Mouse (Mus musculus): Measurements from ENCODE around the gene Idi1. TPM values are rescaled to one million over a fixed set of nuclear protein-coding genes. Genes with fewer than 3 reads are reported as not detected.
A peak's percentile ranks its signal among the peaks of the same experiment; 100 is the strongest.
"Not testable (repeated sequence)": the region's sequence is repeated elsewhere in the genome, so short reads cannot be mapped to it uniquely, and the experiment has no call there.

The Idi1 gene
- total RNA-seq (2021) = 10 to 100 TPM; 35.7 to 40.8 TPM

DNA sequence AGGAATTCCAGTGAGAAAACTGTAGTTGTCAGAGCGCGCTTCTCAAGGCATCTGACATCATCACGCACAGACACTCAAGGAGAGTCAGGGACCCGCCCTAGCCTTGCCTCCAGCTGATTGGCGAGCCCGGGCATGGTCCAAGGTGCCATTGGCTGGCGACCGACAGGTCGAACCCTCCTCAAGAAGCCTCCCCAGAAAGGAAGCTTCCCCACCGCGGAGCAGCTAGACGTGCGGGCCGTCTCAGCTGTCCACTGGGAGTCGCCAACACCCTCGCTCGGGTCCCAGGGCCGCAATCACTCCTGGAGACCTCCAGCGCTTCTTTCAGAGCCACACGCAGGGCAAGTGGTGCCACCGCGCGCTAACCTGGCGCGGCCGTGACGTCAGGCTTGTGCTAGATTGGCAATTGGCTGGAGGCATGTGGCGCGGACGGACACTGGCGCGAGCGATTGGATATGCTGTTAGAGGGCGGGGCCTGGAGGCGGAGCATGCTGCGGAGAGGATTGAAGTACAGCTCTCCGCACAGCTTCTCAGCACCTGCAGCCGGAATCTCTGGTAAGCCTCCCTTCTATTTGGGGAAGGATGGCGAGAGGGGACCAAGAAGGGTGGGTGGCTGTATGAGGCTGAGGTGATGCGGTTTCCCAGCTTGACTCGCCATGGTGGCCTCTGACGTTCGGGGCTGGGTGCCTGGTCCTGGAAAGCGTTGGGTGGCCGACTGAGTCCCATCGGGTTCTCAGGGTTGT is at the start of gene Idi1:
Gene Idi1 (plus strand): TSS at position 57 of the 740 bp plus-strand sequence.
- peak; percentile 97 to 98 for DNase-seq

DNA sequence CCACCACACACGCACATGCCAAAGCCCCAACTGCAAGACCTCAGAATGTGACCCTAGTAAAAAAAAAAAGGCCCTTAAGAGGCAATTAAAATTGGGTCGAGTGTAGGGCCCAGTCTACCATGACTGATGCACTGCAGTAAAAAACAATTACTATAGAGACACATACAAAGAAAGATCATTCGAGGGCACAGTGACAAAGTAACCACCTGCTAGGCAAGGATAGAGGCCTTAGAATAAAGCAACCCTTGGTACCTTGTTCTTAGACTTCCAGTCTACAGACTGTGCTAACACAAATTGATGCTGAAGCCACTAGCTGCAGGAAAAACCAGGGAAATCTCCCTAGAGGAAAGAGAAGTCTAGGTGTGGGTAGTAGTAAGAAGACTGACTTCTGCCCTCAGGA is 46.9 kb upstream of the Idi1 start:
- no peak for DNase-seq

DNA sequence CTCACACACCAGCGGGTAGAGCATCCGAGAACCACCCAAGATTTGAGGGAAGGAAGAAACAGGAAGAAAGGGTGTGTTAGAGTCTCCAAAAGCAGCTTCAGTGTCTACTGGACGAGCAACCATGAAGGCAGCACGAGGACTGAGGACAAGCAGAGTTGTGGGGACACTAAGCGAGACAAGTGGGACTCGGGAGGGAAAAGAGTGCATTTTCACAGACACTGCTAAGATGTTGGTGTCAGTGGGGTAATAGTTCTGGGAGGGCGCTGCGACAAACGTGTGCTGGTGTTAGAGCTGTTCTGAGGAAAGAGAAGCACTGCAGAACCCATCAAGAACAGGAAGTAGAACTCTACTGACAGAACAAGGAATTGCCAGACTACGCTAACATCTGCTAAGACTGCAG is 46.2 kb upstream of the Idi1 start:
- no peak for DNase-seq

DNA sequence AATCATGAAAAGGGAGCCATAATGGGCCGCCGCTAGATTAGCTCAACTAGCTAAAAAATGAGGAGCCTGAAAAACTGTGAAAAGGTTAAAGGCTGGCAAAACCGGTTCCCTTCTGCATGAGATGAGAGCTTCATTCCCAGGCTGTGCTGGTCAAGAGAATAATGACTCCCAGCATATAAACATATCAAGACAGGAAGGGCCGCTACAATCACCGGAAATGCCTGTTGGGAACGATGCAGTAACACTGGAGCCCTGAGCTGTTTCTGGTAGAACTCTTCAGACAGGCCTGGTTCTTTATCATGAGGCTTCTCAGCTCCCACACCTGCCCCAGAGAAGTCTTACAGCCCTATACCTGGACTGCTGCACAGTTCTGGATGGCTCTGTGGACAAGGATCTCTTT is 45.4 kb upstream of the Idi1 start:
- no peak for DNase-seq

DNA sequence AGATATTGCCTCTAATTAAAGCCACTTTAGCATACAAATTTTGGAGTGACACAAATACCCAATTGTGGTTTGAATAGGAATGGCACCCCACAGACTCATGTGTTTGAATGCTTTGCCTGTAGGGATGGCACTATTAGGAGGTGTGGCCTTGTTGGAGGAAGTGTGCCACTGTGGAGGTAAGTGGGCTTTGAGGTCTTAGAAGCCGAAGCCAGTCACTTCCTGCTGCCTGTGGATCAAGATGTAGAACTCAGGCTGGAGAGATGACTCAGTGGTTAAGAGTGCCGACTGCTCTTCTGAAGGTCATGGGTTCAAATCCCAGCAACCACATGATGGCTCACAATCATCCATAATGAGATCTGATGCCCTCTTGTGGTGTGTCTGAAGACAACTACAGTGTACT is 44.4 kb upstream of the Idi1 start:
- DNase-seq = no peak

DNA sequence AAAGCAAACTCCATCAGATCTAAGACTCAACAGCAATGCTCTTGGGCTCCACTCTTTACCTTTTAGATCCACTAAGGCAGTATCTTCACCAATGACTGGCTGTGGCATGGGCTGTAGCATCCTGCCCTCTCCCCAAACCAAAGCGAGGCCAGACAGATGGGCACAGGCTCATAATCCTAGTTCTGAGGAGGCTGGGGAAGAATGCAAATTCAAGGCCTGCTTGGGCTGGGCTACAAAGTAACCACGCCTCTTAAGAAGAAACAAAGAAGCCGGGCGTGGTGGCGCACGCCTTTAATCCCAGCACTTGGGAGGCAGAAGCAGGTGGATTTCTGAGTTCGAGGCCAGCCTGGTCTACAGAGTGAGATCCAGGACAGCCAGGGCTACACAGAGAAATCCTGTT is 43.5 kb upstream of the Idi1 start:
- not testable (repeated sequence) for DNase-seq

DNA sequence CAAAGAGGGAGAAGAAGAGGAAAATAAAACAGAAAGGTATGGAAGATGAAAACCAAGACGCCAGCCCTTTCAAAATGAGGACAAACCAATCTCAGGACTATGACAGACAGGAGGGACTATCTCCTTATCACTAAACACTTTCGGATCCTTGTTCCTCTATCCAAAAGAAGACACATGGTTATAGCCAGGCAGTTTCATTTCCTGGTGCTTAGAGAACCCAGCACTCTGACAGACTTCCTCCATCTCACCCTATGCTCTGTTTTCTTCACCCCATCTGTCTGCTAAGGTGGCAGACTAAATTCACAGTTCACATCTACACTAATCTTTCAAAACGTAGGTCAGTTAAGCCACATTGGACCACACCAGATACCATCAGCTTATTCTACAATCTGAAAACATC is 43.0 kb upstream of the Idi1 start:
- no peak for DNase-seq

DNA sequence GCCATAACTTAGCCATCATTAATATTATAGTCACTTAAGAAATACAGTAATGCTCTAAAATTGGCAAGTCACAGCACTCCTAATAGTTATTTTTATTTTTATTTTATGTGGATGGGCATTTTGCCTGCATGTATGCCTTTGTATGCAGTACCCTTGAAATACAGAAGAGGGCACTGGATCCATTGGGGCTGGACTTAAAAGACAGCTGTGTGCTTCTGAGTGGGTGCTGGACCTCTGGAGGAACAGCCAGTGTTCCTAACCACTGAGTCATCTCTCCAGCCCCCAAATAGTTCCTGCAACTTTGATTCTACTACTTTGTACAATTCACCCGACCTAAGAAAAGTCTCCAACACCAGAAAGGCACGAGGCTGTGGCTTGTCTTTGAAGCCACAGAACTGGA is 37.6 kb upstream of the Idi1 start:
- DNase-seq = no peak

DNA sequence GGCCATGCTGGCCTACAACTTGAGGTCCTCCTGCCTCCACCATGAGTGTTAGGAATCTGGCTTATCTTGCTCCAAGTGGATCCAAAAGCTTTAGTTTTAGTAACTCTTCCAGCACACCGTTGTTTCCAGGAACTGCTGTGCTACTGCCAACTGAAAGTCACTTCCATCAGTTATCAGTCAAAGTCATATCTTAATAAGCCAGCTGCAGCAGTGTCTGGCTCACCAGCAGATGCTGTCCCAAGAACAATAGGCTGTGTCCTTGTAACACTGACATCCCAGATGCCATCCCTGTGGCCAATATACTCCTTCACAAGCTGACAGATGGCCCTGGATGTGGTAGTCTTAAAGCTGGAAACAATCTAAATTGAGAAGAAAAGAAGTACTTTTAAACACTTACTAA is 36.0 kb upstream of the Idi1 start:
- no peak for DNase-seq

DNA sequence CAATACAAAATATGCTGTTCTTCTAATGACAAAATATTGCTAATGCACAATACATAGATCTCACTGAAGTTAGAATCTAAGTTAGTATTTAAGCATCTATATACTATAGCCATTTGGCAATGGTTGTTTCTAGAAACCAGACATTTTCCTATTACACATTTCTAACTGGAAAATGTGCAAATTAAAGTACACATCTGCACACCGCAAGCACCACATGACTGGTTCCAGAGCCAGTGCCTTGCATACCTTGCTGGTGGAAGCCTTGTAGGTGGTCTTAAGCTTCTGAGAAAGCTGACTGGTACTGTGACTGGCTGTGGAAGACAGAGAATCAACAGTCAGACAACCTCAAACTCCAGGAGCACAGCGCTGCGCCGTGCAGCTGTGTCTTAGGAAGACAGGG is 31.9 kb upstream of the Idi1 start:
- DNase-seq = no peak

DNA sequence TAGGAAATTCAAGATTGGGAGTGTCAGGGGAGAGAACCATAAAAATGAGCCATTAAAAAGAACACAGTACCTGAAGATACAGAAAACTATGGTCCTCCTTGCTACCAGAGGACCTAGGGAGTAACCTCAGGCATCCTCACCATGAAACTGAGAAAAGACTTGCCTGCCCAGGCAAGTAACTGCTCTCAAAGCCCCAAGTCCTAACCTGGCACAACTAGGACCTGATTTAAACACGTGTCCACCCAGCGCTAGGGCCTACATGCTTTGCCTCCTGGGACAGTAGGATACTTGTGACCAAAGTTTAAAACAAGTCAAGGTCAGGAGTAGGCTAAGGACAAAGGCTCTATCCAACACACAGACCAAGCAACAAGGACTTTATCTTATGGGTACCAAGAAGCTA is 30.5 kb upstream of the Idi1 start:
- no peak for DNase-seq

DNA sequence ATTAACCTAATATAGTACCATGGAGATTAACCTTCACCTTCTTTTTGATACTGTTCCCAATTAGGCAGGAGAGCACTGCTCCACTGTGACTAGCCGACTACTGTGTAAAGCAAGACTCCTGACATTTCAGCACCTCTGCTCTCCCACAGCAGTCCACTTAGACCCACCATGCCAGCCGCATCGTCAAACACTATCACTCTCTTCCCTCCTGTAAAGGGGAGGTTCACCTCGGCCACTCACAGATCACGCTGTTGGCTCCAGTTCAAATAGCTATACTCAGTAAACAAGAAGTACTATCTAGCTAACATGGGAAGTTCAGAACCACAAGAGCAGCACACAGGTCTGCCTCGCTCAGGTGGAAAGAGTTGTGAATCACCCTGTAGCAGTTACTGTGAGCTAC is 26.8 kb upstream of the Idi1 start:
- no peak for DNase-seq

DNA sequence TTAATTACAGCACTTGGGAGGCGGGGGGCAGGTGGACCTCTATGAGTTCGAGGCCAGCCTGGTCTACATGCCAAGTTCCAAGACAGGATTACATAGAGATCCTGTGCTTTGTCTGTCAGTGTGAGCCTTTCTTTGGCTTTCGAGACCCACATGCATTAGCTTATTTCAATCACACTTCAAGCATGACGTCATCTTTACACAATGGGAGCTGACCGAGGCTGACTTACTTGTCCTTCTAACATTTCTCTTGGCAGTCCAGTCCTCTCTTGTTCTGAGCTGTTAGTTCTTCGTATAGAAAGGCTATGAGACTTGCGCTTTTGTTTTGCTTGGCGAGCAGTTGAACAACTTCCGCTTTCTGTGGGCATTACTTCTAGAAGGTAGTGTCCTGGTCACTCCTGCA is 24.4 kb upstream of the Idi1 start:
- DNase-seq = no peak

DNA sequence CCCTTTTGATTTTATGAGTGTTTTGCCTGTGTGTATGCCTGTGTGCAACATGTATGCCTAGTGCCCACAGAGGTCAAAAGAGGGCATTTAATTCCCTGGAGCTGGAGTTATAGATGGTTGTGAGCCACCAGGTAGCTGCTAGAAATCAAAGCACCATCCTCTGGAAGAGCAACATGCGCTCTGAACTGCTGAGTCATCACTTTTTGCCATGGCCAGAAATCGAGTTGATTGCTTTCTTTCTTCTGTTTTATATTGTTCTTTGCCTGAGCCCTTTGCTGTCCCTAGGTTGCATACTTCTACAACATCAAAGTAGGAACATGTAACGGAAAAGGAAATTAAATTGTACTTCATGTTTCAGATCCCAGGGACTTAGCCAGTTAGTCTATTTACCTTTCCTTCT is 20.3 kb upstream of the Idi1 start:
- DNase-seq = no peak

DNA sequence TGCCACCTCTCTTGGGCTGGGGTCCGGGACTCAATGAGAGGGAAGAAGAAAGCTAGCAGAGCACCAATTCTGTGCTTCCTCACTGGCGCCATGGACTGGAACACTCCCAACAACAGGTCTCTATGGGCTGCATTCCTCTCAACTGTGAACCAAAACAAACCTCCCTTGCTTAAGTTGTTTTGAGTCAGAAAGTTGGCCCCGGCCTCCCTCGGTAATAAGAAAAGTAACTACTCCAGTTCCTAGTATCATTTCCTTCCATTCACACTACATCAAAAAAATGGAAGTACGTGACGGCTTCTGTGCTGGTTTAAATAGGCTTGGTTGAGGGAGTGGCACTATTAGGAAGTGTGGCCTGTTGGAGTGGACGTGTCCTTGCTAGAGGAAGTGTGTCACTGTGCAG is 18.7 kb upstream of the Idi1 start:
- DNase-seq = no peak

DNA sequence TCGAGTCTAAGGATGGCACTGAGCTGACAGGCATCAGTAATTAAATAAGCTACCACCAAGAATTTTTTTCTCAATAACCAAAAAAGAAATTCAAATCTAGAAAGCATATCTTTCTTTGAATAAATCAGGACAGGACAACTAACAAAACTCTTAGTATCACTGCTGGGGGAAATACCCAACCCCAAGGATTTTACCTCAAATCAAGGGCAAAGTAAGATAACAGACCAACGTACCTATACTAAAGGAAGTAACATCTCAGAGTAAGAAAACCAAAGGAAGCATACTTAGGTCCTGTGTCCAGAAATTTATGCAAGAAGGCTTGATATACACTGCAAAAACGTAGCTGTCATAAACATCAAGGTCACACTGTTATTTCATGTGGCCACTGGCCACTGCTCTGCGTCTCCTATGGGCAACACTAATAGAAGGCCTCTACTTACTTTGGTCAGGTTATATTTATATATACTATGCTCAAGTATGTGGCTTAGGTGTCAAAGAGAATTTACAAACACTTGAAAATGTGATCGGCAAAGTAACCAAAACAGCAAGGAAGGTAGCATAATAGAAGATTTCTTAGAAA is 15.6 kb upstream of the Idi1 start:
- DNase-seq = no peak

DNA sequence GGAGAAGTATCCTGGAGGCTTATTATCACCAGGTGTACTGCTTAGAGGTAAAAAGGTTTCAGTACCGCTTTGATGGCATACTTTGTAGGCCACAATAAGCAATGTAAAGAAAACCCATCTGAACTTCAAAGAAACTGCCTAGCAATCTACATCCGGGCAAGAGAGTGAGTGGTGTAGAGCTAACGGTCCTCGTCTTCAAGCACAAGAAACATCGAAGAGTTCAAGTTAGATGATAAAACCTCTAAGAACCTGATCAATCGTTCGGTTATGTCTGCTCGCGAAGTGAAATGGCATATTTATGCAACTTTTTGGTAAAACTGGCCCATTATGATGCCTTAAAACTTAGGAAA is 15.2 kb upstream of the Idi1 start:
- DNase-seq = no peak

DNA sequence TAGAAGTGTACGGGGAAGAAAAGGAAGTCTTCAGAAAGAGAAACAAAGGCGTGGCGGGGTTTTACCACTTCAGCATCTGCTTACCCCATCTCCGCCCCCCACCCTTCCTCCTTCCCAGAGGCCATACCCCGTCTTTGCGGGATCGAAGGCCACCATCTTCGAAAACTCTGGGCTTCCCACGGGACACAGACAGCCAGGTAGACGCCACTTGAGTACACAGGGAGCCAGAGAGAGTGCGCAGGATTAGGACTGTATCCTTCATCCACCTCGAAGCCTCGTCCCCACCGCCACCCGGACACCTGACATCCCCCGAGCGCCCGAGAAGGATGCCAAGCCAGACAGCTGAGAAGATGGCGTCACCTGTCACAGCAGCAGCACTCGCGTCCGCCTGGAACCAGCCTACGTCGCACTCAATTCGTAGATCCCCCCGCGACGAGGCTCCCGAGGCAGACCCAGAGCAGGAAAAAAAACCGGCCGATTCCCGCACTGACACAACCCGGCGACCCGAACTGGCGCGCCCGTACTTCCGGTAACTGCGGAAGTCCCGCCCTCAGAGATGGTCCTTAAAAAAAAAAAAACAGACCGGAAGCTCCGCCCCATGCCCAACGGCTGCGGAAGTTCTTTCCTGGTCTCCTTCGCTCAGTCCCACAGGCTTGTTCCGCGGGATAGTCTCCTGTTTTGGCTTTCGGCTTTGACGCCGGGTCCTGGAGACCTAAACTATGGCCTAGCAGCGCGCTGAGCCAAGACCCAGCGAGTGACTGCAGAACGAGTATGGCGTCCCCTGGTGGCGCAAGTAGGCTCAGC is 14.6 kb upstream of the Idi1 start:
- DNase-seq = peak; percentile 87 to 88

DNA sequence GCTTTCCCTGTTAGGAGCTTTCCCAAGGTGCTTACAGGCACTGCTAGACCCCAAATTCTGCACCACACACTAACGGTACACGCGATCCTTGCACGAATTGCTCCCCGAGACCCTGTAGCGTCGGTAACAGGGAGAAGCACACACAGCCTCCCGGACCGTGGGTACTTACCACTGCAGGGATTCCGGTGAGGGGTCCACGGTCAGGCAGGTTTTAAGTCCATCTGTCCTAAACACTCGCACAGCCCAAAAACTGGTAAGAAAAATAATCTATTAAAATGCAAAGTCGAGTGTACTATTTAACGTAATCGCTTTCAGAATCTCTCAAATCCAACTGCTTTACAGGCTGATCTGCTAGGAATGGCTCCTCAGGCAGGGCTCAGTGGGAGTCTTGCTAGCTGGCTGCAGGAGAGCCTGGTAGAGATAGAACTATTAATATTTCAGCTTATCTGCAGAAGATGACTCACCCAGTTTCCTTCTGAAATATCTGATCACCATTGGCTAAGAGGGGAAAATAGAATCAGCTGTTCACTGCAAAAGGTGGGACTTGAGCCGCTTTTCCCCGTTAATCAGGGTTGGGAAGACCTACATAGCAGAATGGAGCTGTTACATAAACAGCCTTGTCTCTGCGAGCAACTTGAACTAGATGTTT is 13.9 kb upstream of the Idi1 start, which contains the start of gene Wdr37:
Gene Wdr37 (minus strand): TSS at position 596 of the 649 bp plus-strand sequence.
- DNase-seq = peak; percentile 53

DNA sequence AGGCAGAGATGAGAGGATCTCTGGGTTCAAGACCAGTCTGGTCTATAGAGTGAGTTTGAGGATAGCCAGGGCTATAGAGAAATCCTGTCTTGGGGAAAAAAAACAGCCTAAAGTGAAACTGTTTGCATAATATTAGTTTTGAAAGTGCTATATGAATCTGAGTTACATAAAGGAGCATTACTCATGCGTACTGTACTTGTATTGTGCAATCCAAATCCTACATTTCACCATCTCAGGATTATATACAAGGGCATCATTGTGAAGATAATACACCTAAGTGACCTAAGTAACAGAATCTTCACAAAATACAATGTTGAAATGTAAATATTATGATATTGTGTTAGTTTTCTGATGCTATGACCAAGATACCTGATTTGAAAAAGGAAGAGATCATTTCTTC is 11.5 kb upstream of the Idi1 start:
- no peak for DNase-seq

DNA sequence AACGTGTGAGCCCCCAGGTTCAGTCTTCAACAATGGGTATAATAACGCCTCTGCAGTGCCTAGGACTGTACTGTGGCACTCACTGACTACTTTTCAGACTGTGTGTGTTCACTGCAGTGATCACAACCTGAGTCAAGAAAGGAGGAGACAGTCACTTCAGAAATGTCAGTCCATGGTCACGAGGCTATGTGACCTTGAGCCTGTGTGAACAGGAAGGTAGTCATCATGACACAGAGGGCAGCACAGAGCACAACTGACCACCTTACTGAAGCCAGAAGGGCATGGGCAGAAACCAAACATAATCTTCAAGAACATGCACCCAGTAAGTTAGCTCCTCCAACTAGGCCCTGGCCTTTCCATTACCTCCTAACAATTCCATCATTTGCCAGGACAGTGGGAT is 3.7 kb upstream of the Idi1 start:
- DNase-seq = no peak

DNA sequence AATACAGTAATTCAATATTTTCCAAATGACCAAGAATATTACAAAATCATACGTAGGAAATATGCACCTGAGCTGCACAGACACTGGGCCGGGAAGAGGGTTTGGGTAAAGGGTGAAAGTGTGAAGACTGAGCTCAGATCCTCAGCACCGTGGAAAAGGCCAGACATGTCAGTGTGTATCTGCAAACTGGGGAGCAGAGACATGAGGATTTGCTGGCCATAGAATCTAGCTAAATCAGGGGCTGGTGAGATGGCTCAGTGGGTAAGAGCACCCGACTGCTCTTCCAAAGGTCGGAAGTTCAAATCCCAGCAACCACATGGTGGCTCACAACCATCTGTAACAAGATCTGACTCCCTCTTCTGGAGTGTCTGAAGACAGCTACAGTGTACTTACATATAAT is 1.4 kb upstream of the Idi1 start:
- DNase-seq = not testable (repeated sequence)

DNA sequence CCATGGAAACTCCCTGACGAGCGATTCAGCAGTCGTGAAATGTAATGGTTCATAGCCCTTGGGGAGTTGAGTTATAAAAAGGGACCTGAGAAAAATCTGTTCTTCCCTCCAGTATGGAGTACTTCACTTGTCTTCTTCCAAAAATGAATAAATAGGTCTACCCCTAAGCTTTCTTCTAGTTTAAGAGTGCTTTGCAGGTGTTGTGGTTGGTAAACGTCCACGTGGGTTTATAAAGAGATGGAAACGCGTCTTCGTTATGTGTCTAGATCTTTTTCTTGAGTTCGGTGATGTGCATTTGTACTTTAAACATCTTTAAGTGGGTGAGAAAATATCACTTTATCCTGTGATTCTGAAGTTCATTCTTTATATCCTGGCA is 872 bp downstream of the Idi1 start:
- no peak for DNase-seq
